11 mouse cellular contexts compared by ENCODE assay signal in the genomic region with DNA sequence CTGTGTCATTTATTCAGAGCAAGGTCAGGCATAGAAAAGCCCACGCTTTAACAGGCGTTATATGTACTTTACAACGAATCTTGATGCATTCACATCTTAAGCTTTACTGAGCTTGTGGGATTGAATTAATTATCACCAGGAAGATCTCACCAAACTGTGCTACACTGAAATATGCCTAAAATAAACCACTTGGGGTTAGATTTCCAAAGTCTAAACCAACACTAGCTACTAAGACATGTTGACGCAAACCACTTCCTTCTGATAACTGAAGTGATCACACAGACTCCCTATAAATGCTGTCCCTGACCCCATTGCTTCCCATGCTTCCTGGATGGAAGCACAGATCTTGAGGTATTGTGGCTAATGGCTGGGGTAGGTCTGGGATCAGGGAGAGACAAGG. TPM values are rescaled to one million over a fixed set of nuclear protein-coding genes. Genes with fewer than 3 reads are reported as not detected.
DNase-seq lines count a peak whose midpoint lies in the region; ATAC-seq and TF ChIP-seq lines count a peak whose summit lies in the region.
"Had no signal": no experiment of that assay in that cellular context is flagged by ENCODE, and none has a peak within 500 bp of the region (broad histone marks: within the 10 kb centered on the region; RNA-seq: fewer than 3 reads in every experiment).

No protein-coding gene starts in this region.

- no peak overlapping the region for H3K9ac ChIP-seq in hindbrain, embryonic 11.5 days (ENCODE audit: low read depth, low read length)
- H3K9ac ChIP-seq in ES-Bruce4 (ENCODE audit: low read depth, poor library complexity, severe bottlenecking): 0 out of 2 replicates have a peak overlapping the region, but pooled peaks have one; percentile 30
- no peak overlapping the region for H3K9ac ChIP-seq in hindbrain, embryonic 13.5 days
- H3K9ac ChIP-seq in liver, embryonic 14.5 days (replicated peaks): no peak overlapping the region
- H3K9ac ChIP-seq: forebrain, embryonic 12.5 days had no signal

- no peaks in the 10 kb centered on the region for H3K36me3 ChIP-seq in hindbrain, embryonic 10.5 days
- H3K36me3 ChIP-seq in hindbrain, embryonic 11.5 days (ENCODE audit: control insufficient read depth, insufficient read depth, low read length): no peaks in the 10 kb centered on the region
- H3K36me3 ChIP-seq in ES-Bruce4 (ENCODE audit: control insufficient read depth, insufficient read depth, low read length, poor library complexity, severe bottlenecking): no peaks in the 10 kb centered on the region
- H3K36me3 ChIP-seq in hindbrain, embryonic 13.5 days: no peaks in the 10 kb centered on the region
- no peaks in the 10 kb centered on the region for H3K36me3 ChIP-seq in liver, embryonic 14.5 days (replicated peaks; ENCODE audit: control insufficient read depth, insufficient read depth, low read depth)
- H3K36me3 ChIP-seq: forebrain, embryonic 12.5 days had no signal

- peak overlapping the region; percentile 42; the same call in 1 of the 2 replicates for H3K4me3 ChIP-seq in hindbrain, embryonic 10.5 days
- H3K4me3 ChIP-seq in hindbrain, embryonic 11.5 days (ENCODE audit: low read depth, low read length): no peak overlapping the region
- H3K4me3 ChIP-seq in ES-Bruce4 (ENCODE audit: low read depth, low read length): peak overlapping the region; percentile 69; the same call in 1 of the 2 replicates
- H3K4me3 ChIP-seq in hindbrain, embryonic 13.5 days: 0 out of 2 replicates have a peak overlapping the region, but pooled peaks have one; percentile 24
- H3K4me3 ChIP-seq in liver, embryonic 14.5 days (ENCODE audit: insufficient read depth in 1 of 2, low read depth in 2 of 2, low read length in 2 of 2): no peak overlapping the region

- DNase-seq in hindbrain, embryonic 10.5 days (ENCODE audit: low spot score): no peak
- DNase-seq in hindbrain, embryonic 11.5 days (ENCODE audit: low spot score): no peak
- DNase-seq in liver, embryonic 14.5 days (ENCODE audit: low read depth in 3 of 3, low spot score in 3 of 3): no peak
- no peak for DNase-seq in kidney, postnatal 36 days
- no peak for DNase-seq in right cerebral cortex, postnatal 4 days
- DNase-seq: spleen, adult 18-20 months had no signal

- H3K4me2 ChIP-seq in hindbrain, embryonic 11.5 days (replicated peaks; ENCODE audit: low read depth, low read length): no peak overlapping the region
- peak overlapping the region; percentile 48; the same call in 1 of the 2 replicates for H3K4me2 ChIP-seq in hindbrain, embryonic 13.5 days
- peak overlapping the region; percentile 53 for H3K4me2 ChIP-seq in liver, embryonic 14.5 days (ENCODE audit: low read depth)

- TF ChIP-seq POLR2A in ES-Bruce4 (IDR thresholded peaks at IDR 0.05; ENCODE audit: insufficient read depth, low read length): no peak

- H3K27ac ChIP-seq in hindbrain, embryonic 10.5 days: no peak overlapping the region
- no peak overlapping the region for H3K27ac ChIP-seq in hindbrain, embryonic 11.5 days (ENCODE audit: low read depth, low read length)
- H3K27ac ChIP-seq in ES-Bruce4 (ENCODE audit: insufficient read depth, low read length): no peak overlapping the region
- H3K27ac ChIP-seq in hindbrain, embryonic 13.5 days: no peak overlapping the region
- no peak overlapping the region for H3K27ac ChIP-seq in liver, embryonic 14.5 days
- H3K27ac ChIP-seq: forebrain, embryonic 12.5 days had no signal

- TF ChIP-seq CTCF in ES-Bruce4 (IDR thresholded peaks at IDR 0.05; ENCODE audit: low read depth, low read length): no peak
- no peak for TF ChIP-seq CTCF in liver, embryonic 14.5 days (IDR thresholded peaks at IDR 0.05; ENCODE audit: low read depth)

- H3K9me3 ChIP-seq in hindbrain, embryonic 10.5 days: no peaks in the 10 kb centered on the region
- H3K9me3 ChIP-seq in hindbrain, embryonic 11.5 days (ENCODE audit: control insufficient read depth, low read length): no peaks in the 10 kb centered on the region
- H3K9me3 ChIP-seq in ES-Bruce4 (replicated peaks; ENCODE audit: control insufficient read depth, insufficient read depth, low read length, poor library complexity, severe bottlenecking): no peaks in the 10 kb centered on the region
- H3K9me3 ChIP-seq in hindbrain, embryonic 13.5 days: no peaks in the 10 kb centered on the region
- H3K9me3 ChIP-seq in liver, embryonic 14.5 days (ENCODE audit: control insufficient read depth, low read length): no peaks in the 10 kb centered on the region
- H3K9me3 ChIP-seq: forebrain, embryonic 12.5 days had no signal

- no peak for TF ChIP-seq EP300 in ES-Bruce4 (IDR thresholded peaks at IDR 0.05; ENCODE audit: insufficient read depth, low read depth, low read length)
- TF ChIP-seq EP300 in liver, embryonic 14.5 days (IDR thresholded peaks at IDR 0.05; ENCODE audit: low read depth): no peak

- no peaks in the 10 kb centered on the region; the same call in 1 of the 2 replicates for H3K27me3 ChIP-seq in hindbrain, embryonic 10.5 days (ENCODE audit: insufficient read depth, poor library complexity, severe bottlenecking)
- no peaks in the 10 kb centered on the region for H3K27me3 ChIP-seq in hindbrain, embryonic 11.5 days (ENCODE audit: control insufficient read depth, insufficient read depth, low read length)
- no peaks in the 10 kb centered on the region for H3K27me3 ChIP-seq in ES-Bruce4 (ENCODE audit: control insufficient read depth, insufficient read depth, low read length, poor library complexity, severe bottlenecking)
- H3K27me3 ChIP-seq in hindbrain, embryonic 13.5 days: no peaks in the 10 kb centered on the region
- H3K27me3 ChIP-seq in liver, embryonic 14.5 days (ENCODE audit: control insufficient read depth, insufficient read depth, low read length): no peaks in the 10 kb centered on the region; the same call in 1 of the 2 replicates
- H3K27me3 ChIP-seq: forebrain, embryonic 12.5 days had no signal

- WGBS in hindbrain, embryonic 10.5 days: 88% methylated on average over 4 of the region's 4 CpGs
- 85% methylated on average over 4 of the region's 4 CpGs for WGBS in hindbrain, embryonic 11.5 days
- WGBS in hindbrain, embryonic 13.5 days: 91% methylated on average over 4 of the region's 4 CpGs
- WGBS in liver, embryonic 14.5 days (ENCODE audit: insufficient replicate concordance): 55% methylated on average over 4 of the region's 4 CpGs

- H3K4me1 ChIP-seq in hindbrain, embryonic 10.5 days (replicated peaks): peaks cover 45% of the 10 kb centered on the region
- peaks cover 4% of the 10 kb centered on the region for H3K4me1 ChIP-seq in hindbrain, embryonic 11.5 days (replicated peaks; ENCODE audit: control insufficient read depth, insufficient read depth, low read length)
- no peaks in the 10 kb centered on the region for H3K4me1 ChIP-seq in ES-Bruce4 (ENCODE audit: control insufficient read depth, insufficient read depth, low read length)
- H3K4me1 ChIP-seq in hindbrain, embryonic 13.5 days (replicated peaks): peaks cover 19% of the 10 kb centered on the region
- H3K4me1 ChIP-seq in liver, embryonic 14.5 days (replicated peaks; ENCODE audit: control insufficient read depth in 2 of 2, insufficient read depth in 2 of 2, low read length in 1 of 2): peaks cover 5 to 35% of the 10 kb centered on the region in 2 experiments; a peak in 3 of 4 replicates

- ATAC-seq in hindbrain, embryonic 11.5 days (ENCODE audit: low FRiP score): no peak
- ATAC-seq in hindbrain, embryonic 13.5 days (ENCODE audit: low FRiP score): no peak
- ATAC-seq in liver, embryonic 14.5 days (ENCODE audit: insufficient read depth): no peak
- no peak for ATAC-seq in CD4-positive, CD25-positive, alpha-beta regulatory T cell, adult 4 months

RNA-seq across cellular contexts. Expression of a gene that starts 8.2 kb away (rescaled TPM):
- polyA plus RNA-seq in hindbrain, embryonic 10.5 days (2016; fragmentation: Nextera tagmentation; extraction: Ambion mirVana): not detected in 2 replicates
- polyA plus RNA-seq in hindbrain, embryonic 11.5 days (2014; fragmentation: Nextera tagmentation; extraction: Ambion mirVana): not detected in 2 replicates
- polyA plus RNA-seq in ES-Bruce4 (2011; ENCODE audit: insufficient read depth, insufficient read length, low read depth, missing spikeins): 3.4 TPM in 1 of 2 replicates, not detected in the other
- not detected in 2 replicates for polyA plus RNA-seq in hindbrain, embryonic 13.5 days (2015; fragmentation: Nextera tagmentation; extraction: Ambion mirVana)
- not detected in 2 replicates for polyA plus RNA-seq in liver, embryonic 14.5 days (2012; rRNA removed)
- not detected in 2 replicates for polyA plus RNA-seq in liver, embryonic 14.5 days (2014; fragmentation: Nextera tagmentation; extraction: Ambion mirVana)
- not detected for polyA plus RNA-seq in CD4-positive, CD25-positive, alpha-beta regulatory T cell, adult 4 months (2017; shearing (Covaris generic))
- polyA plus RNA-seq: forebrain, embryonic 12.5 days; limb, embryonic 14.5 days had no signal

Comparison
In these comparisons a context has a peak if more than half of its experiments do, and no peak if none do; other contexts are left out.
1. H3K4me3 ChIP-seq: peak in hindbrain, embryonic 10.5 days (single experiment), ES-Bruce4 (single experiment) and hindbrain, embryonic 13.5 days (single experiment); none in hindbrain, embryonic 11.5 days (single experiment) and liver, embryonic 14.5 days (0 of 2).